Mouse (Mus musculus): ENCODE results near the gene Fos. TPM values are rescaled to one million over a fixed set of nuclear protein-coding genes. Genes with fewer than 3 reads are reported as not detected.

The Fos gene
- total RNA-seq, 2 experiments from 2014 or later: 2.5 to 24.3 TPM

DNA sequence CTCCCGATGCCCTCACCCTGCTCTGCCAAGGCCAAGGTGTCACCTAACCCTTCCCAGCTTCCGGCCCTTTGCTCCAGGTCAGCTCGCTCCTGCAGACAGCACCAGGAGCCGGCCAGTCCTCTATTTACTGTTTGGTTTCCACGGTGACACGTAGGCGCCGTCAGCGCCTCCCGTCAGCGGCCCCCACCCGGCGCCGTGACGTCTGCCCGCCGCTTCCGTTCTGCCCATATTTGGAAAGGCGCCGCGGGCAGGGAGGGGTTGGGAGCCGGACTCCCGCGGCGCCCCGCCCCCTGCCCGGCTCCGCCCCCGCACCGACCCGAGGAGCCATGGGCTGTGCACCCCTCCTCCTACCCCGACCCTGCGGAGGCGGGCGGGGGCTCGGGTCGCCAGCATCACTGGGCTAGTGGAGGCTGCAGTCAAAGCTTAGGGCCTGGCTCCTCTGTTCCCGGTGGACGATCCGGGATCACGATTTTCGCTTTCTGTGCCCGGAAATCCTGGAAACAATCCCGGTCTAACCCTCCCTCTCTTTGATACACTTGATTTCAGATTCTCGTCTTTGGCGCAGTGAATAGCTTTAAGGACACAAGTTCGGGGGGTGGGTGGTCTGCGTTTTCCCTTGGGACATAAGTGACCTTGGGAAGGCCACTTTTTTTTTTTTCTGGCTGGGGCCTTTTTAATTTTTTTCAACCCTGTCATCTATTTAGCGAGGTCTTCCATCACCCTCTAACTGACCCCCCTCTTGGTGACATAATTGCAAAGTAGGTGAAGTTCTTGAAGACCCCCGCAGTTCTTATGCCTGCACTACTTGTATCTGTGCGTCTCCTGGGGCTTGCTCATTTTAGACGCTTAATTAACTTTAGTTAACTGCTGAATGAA, 12.4 kb downstream of the Fos start:
- intact Hi-C loops (cut with DNase I): loop anchor here (1.0 to 5.0 kb wide), 4 partner anchors 12 to 112 kb away; partner anchors contain the start of gene Tmed10
- DNase-seq: peak; percentile 98

DNA sequence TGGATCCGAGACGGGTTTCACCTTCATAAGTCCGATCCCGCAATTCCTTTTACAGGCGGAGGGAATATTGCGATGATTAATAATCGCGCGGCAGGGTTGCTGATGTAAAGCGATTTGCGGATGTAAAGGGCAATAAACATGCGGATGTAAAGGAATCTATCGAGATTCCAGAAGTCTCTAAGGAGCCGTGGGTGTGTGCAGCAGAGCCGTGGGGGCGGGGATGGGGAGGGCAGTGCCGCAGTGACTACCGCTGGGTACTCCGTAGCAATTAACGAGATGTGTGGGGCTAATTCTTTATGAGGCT, 13.0 kb downstream of the Fos start:
- peak in 1 of 2 experiments; percentile 35 for DNase-seq
- intact Hi-C loops (cut with DNase I): loop anchor here (1.0 to 5.0 kb wide), 5 partner anchors 32 to 145 kb away; partner anchors contain the start of gene Tmed10

DNA sequence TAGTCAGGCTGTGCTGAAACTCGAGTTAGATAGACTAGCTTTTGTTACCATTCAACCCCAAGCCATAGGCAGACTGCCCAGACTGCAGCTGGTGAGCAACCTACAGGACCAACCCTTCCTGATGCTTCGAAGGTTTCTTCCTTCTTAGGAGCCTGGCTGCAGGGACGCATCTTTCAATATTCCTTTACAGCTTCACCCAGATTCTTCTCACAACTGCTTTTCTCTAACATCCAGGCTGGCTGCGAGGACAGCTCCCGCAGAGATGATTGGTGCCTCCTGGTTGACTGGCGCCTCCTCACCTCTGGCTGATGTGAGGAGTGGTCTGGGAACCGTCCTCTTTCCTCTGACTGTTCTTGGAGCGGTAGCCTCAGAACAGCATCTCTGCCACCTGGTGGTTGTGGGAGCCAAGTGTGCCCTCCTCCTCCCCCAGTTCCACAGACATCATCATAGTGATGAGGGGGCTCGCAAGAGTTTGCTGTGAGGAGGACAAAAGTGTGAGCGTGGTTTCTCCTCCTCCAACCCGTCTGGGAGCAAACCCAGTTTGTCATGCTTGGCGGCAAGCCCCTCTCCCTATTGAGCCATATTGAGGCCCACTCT, 14.0 kb downstream of the Fos start:
- intact Hi-C loops (cut with DNase I): loop anchor here (1.0 to 5.0 kb wide), 4 partner anchors 33 to 146 kb away; no protein-coding TSS in a partner anchor
- peak; percentile 70 to 77 for DNase-seq

DNA sequence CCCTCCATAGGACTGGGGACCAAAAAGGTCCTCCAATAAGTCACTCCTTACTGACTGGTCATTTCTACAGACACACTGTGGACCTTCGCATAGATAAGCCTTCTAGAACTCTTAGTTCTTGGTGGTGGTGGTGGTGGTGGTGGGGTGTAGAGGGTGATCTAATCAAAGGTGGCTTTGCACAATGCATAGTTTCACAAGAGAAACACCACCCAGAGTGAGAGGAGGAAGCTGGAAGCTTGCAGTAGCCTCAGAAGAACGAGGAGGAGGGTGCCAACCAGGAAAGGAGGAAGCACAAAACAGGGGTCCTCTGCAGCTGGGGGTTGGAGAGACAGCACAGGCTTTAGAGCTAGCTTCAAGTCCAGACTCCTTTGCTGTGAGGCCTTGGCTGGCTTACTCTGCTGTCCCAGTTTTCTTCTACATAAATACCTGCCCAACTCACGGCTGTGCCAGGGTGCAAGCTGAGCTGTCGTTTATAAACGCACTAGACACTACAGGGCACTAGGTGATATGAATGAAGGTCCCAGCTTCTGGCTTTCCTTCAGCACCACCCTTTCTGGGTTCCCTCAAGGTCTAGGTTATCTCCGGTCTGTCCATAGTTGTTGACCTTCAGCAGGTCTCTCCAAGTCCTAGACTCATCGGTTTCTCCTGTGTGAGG, 15.7 kb downstream of the Fos start:
- intact Hi-C loops (cut with DNase I): loop anchor here (5.0 kb wide), 1 partner anchor 52 kb away; no protein-coding TSS in a partner anchor
- DNase-seq: no peak

DNA sequence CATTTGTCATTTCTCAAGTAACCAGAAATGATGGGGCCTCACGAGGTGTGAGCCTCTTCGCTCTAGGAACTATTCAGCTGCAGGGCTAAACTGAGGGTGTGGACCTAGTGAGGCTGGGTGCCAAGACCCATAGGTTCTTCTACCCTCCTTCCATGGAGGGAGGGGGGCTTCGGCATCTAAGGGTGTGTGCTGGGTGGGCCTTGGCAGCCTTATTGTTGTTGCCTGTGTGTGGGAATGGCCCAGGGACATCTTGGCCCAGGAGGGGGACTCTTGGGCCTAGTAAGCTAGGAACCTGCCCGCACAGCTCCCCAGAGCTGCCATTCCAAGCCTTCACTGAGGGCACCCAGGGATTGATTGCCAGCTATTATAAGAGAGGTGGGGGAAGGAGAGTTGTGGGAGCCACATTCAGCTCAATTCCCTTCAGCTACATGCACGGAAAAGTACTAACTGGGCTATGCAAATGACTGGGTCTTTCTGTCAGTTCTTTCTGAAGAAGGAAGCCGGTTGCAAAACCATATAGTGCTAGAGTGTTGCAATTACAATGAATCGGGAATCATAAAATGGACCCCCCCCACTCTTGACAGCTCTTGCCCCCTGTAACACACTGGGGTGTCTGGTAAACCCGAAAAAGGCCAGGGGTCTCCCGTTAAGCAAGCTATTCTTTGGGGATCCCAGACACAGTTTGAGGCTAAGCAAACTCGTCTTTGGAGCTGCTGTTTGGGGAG, 16.6 kb downstream of the Fos start:
- DNase-seq: no peak

DNA sequence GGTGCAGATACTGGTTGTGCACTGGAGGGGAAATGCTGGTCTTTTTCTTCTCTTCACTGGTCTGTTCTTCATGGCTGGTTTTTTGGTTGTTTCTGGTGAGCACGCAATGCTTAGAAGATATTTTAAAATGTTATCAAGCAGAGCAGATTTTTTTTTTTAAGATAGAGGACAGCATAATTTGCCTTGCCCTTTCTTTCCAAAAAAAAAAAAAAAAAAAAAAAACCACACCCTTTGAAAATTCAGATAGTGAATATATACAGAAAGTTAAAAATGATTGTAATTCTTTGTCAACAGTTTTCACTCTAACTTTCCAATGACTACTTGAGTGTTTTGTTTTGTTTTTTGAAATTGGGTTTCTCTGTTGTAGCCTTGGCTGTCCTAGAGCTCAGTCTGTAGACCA, 17.3 kb downstream of the Fos start:
- no peak for DNase-seq
- intact Hi-C loops (cut with DNase I): loop anchor here (10.0 kb wide), 1 partner anchor 346 kb away; no protein-coding TSS in a partner anchor

More for the DNA sequence above, 16.6 kb downstream of the Fos start:
- intact Hi-C loops (cut with DNase I): loop anchor here (10.0 kb wide), 1 partner anchor 345 kb away; no protein-coding TSS in a partner anchor

DNA sequence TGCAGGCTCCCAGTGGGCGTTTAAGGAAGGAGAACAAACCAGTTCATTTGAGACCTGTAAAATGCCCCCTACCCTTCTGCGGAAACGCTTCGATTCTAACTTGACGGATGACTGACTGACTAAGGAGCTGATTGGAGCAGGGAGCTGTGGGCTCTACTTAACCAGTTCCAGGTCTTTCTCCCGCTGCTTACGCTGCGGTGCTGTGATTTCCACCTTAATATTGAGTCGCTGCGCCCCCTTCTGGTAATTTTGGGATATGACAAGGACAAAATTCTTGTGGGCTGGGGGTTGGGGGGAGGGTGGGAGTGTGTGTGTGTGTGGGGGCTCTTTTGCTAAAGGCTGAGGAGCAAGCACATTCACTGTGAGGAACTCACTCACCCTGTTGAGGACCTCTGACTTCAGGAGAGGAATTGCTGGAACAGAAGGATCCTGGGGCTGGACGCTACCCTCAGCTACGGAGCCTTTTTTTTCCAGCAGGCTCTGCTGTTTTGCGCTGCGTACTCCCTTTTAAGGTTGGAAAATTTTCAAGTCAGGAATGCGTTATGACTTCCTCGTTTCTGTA, 18.5 kb downstream of the Fos start:
- intact Hi-C loops (cut with DNase I): loop anchor here (1.0 to 10.0 kb wide), 3 partner anchors 146 to 347 kb away; no protein-coding TSS in a partner anchor

DNA sequence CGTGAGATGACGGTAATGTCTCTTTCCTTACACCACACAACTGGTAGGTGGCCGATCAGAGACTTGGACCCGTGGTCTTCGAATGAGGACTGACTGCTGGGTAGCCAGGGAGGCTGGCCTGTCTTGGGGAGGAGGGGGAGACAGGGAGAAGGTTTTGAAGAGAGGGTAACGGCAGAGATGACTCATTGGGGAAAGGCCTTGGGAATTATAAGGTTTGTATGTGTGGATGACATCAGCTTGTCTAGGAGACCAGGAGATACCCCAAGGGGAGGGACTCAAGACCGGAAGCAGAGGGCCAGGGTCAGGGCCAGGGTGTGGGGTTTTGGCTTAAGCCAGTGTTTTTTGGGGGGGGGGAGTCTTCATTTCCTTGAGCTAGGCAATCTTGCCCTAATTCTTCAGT, 22.6 kb downstream of the Fos start:
- DNase-seq: no peak
- intact Hi-C loops (cut with DNase I): loop anchor here (1.0 to 10.0 kb wide), 2 partner anchors 167 to 352 kb away; no protein-coding TSS in a partner anchor

More for the DNA sequence above, 18.5 kb downstream of the Fos start:
- DNase-seq: peak; percentile 68 to 69

DNA sequence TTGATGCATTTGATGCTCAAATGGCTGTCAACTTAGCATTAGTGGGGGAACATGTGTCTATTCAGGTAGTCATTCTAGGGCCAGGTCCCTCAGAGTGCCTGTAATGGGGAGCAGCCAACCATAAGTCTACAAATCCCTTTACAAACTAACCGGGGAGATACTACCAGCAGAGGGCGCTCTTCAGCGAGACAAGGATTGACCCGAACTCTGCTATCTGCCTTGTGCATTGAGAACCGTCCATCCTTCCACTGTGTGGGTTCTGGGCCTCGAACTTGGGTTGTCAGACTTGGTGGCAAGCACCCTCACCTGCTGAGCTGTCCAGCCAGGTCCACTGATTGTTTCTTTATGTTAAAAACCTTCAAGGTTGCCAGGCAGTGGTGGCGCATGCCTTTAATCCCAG, 23.1 kb downstream of the Fos start:
- peak; percentile 74 to 79 for DNase-seq
- intact Hi-C loops (cut with DNase I): loop anchor here (1.0 to 10.0 kb wide), 2 partner anchors 167 to 352 kb away; no protein-coding TSS in a partner anchor

DNA sequence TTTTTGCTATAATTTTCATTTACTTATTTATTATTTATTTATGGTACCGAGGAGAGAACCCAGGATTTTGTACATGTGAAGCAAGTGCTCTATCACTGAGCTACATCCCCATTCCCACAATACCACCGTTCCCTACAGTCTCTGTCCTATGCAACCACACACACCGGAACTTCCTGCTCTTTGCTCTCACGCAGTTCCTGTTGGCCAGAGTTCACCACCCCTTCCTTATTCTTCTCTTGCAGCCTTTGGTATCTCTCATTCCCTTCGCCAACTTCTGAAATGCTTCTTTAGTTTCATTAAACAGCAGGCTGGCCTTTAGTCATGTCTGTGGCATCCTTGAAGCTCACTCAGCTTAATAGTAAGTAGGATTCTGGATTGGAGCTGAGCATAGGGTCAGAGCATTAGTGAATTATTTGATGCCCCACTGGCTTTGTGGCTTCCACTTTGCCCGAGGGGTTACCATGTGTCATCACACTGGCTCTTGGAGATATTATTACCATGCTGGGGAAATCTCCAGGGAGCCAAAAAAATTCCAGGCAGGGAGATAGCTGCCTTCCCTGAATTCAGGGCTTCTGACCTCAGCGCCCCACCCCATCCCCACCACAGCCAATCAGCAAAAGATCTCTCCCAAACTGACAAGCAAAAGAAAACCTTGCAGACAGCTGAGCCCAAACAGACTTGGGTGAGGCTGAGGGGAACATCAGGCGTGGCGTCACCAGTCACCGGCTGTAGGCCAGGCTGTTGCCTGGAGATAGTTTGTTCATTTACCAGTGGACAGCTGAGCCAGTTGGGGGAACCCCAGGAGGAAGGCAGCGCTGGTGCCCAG, 23.8 kb downstream of the Fos start:
- intact Hi-C loops (cut with DNase I): loop anchor here (10.0 kb wide), 1 partner anchor 353 kb away; no protein-coding TSS in a partner anchor
- DNase-seq: peak; percentile 56 to 57

DNA sequence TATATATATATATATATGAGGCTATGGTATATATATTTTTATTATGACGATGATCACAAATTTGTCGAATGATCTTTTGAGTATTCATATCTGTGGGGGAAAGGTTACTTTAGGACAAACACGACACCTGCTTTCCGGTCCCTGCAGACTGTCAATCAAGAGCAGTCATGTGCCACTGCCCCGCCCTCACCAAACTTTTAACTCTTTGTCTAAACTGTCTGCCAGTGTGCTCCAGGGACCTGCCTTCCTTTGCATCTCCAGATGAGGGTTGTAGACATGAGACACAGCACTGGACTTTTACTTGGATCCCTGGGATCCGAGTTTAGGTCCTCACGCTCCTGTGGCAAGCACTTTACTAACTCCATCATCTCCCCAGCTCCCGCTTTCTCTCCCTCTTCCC, 25.3 kb downstream of the Fos start:
- DNase-seq: no peak
- intact Hi-C loops (cut with DNase I): loop anchor here (10.0 kb wide), 1 partner anchor 354 kb away; no protein-coding TSS in a partner anchor

DNA sequence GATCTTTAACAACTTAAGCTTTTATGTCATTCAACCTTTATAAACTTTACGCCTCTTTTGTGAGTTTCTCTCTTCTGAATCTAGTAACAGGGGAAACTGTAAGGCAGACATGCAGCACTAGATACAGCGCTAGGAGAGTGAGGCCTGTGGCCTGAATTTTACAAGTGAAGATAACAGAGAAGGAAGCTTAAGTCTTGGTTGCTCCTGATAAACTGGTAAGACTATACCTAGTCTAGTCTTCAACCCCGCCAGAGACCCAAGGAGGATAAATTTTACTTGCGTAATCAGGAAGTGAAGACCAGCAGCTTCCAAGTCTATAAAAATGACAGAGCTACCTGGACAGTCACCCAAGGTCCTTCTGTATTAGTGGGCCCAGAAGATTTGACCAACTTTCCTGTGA, 29.0 kb downstream of the Fos start:
- no peak for DNase-seq
- intact Hi-C loops (cut with DNase I): no loop called here

DNA sequence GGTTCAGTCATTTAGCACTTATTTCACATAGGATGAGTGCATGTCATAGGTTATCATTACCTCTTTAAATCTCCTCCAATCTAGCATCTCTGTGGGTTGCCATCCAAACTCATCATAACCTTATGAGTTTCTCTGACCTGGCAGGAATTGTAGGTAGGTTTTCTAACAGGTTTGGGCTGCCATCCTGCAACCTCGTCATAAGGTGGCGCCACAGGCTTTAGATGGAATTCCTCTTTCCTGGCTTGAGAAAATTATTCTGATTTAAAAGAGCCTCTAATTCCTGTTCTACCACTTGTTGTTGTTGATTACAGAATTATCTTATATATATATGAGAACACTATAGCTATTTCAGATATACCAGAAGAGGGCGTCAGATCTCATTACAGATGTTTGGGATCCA, 34.5 kb downstream of the Fos start:
- intact Hi-C loops (cut with DNase I): loop anchor here (1.0 to 5.0 kb wide), 4 partner anchors 54 to 219 kb away; no protein-coding TSS in a partner anchor
- DNase-seq: peak in 1 of 2 experiments; percentile 64

DNA sequence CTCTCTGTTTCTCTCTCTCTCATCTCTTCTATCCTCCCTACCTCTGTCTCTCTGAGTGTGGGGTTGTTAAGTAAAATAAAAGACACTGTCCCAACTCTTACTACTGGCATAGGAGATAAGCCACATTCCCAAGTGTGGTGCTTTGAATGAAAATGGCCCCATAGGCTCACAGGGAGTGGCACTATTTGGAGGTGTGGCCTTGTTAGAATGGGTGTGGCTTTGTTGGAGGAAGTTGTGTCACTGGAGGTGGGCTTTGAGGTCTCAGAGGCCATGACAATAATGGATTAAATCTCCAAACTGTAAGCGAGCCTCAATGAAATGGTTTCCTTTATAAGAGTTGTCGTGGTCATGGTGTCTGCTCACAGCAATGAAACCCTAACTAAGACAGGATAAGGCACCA, 36.3 kb downstream of the Fos start:
- intact Hi-C loops (cut with DNase I): no loop called here
- DNase-seq: no peak

DNA sequence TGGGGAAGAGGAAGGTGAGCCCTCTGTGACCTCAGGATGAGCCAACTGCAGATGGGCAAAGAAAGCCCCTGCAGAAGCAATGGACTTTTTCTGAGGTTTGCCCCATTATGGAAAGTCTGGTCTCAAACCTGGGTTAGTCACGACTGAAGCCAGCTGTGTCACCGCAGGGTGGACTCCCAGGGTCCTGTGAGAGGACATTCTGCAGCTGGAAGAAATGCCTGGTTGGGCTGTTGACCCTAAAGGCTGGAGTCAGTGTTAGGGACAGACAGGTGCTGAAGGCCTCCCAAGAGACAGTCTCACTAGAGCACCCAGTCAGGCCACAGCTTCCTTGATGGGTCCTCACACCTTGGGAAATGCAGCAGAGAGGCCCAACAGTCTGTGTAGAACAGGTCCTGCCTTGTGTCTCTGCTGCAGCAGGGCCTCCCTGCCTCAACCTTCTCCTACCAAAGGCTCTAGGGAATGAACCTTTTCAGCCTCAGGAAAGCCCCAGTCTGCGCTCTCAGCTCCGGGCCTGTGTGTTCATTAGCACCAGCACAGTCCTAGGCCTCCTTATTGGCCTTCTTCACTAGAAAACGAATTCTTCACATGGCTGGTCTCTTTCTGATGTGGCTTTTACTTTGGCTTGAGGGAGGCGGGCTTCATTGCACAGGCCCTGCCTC, 40.2 kb downstream of the Fos start:
- DNase-seq: no peak
- intact Hi-C loops (cut with DNase I): no loop called here

DNA sequence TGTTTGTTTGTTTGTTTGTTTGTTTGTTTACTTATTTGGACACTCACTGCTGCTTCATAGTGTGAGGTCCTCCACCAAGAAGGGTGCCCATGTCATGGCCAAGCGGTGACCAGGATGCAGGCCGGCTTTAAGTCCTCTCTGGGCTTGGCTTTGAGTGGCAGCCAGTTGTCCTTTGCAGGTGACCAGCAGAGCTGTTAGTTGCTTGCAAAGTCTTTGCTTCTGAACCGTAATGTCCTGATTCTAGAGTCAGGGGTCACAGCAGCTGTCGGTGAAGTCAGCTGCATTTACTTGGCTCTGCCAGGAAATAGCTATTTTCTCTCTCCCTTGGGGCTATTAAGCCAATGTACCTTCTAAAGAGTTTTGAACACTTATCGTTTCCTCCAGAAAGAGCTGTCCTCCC, 41.3 kb downstream of the Fos start:
- no peak for DNase-seq
- intact Hi-C loops (cut with DNase I): no loop called here

DNA sequence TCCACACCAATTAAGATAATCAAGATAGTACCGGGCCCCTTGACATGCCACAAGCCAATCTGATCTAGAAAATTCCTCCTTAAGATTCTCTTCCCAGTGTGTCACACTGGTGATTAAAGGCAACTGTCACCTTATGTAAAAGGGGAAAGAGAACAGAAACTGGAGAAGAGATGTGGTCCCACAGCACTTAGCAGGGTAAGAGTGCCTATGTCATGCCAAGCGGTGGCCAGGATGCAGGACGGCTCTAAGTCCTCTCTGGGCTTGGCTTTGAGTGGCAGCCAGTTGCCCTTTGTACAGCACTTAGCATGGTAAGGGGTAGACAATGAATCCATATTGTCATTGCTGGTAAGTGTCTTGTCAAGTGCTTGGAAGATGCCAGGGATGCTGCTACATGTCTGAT, 42.2 kb downstream of the Fos start:
- DNase-seq: no peak
- intact Hi-C loops (cut with DNase I): no loop called here

DNA sequence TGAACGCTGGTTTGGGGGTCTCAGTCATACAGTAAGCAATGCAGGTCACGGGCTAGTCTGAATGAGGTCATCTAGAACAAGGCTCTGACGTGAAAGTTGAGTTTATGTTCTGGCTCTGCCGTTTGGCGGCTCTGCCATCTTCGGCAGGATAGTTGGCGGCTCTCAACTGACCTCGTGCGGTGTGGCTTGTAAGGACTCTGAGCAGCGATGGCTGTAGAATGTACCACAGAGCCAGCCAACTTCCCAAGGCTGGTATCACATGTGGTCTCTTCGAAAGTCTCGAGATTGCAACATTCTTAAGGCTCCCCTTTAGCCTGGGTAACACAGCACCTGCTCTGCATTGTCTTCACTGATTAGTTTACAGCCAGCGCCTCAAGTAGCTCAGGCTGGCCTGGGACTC, 43.6 kb downstream of the Fos start:
- intact Hi-C loops (cut with DNase I): no loop called here
- DNase-seq: no peak
